Mouse (Mus musculus): ENCODE measurements around the gene Olfr691.
"Not testable (repeated sequence)": the region's sequence is repeated elsewhere in the genome, so short reads cannot be mapped to it uniquely, and the experiment has no call there.

GRCm38 (mm10) chr7:105356487-105356886, 14.4 kb upstream of the Olfr691 start:
- not testable (repeated sequence) for TF ChIP-seq GATA1, TAL1 (IDR thresholded peaks at IDR 0.05; ENCODE audit: low read length)

All from erythroblast, embryonic 14.5 days (primary cell).